Mouse (Mus musculus): ENCODE data around the gene Gm45208. TPM values are rescaled to one million over a fixed set of nuclear protein-coding genes. Genes with fewer than 3 reads are reported as not detected.
A peak's percentile ranks its signal among the peaks of the same experiment; 100 is the strongest.
"Not testable (repeated sequence)": the region's sequence is repeated elsewhere in the genome, so short reads cannot be mapped to it uniquely, and the experiment has no call there.

Gm45208 gene
- total RNA-seq (2021) = not detected
- long read RNA-seq, experiment 1, partial matches to known transcripts = 0 of 1 reads
- long read RNA-seq, experiment 1, other reads (novel, unspliced or antisense) = 1 of 1 reads
- long read RNA-seq, experiment 2, partial matches to known transcripts = 0 of 3 reads
- long read RNA-seq, experiment 2, other reads (novel, unspliced or antisense) = 3 of 3 reads

DNA sequence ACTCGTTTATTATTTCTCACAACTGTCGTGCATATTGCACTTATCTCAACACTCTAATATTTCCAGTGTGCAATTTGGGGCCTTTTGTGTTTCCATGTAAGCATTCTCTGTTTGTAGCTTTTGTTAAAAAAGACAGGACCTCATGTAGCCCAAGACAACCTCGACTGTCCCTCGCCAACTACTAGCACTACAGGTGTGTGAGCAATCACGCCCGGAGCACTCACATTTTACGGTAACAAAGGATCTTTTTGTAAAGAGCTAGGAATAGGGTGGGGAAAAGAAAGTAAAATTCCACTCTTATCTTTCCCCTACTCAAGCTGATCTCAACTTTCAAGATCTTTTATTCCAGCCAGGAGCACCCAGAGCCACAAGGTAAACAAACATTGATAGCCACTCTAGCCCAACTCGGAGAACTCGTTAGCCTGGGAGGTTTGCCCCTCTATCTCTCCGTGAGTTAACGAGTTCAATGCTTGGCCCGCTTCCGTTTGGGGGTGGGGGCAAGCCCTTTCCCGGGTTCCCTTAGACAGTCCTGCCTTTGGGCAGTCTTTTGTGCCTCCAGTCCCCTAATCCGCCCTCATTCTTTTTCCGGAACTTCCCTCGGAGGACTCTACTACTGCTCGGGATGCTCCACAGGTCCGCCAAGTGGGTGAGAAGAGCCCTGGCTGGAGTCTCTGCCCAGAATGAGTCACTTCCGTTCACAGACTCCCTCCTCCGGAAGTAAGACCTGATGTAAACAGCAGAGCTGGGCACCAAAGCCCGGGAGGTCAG is at the start of gene Gm45208:
TSS of gene Gm45208 (plus strand) at position 732 of the 768 bp plus-strand sequence.
- intact Hi-C loops (cut with DNase I) = no loop called here
- DNase-seq = peak; percentile 61 to 71

GRCm38 (mm10) chrX:7672739-7673138 is 49.3 kb upstream of the Gm45208 start:
- no peak for DNase-seq
- intact Hi-C loops (cut with DNase I) = no loop called here

- no peak for DNase-seq
- intact Hi-C loops (cut with DNase I) = no loop called here
Measured at GRCm38 (mm10) chrX:7673578-7674281, 48.3 kb upstream of the Gm45208 start.

- intact Hi-C loops (cut with DNase I) = no loop called here
- no peak for DNase-seq
Measured at GRCm38 (mm10) chrX:7674284-7675000, 47.6 kb upstream of the Gm45208 start.

DNA sequence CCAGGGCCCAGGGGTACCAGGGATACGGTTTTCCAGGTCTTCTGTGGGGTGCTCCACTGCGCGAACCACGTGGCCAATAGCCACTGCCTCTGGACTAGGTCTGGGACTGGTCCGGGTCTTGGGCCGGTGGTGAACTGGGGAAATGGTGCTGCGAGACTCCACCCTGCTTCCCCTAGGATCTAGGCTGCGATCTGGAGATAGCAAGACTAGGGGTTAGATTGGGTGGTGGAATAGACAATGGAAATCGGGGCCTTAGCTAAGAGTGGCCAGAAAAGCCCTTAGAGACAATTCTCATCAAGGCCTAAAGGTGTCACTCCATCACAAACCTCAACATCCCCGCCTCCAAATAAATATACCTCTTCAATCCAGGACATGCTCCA is 47.1 kb upstream of the Gm45208 start:
- DNase-seq = no peak
- intact Hi-C loops (cut with DNase I) = no loop called here

- intact Hi-C loops (cut with DNase I) = no loop called here
- no peak for DNase-seq
Measured at GRCm38 (mm10) chrX:7678986-7679385, 43.1 kb upstream of the Gm45208 start.

DNA sequence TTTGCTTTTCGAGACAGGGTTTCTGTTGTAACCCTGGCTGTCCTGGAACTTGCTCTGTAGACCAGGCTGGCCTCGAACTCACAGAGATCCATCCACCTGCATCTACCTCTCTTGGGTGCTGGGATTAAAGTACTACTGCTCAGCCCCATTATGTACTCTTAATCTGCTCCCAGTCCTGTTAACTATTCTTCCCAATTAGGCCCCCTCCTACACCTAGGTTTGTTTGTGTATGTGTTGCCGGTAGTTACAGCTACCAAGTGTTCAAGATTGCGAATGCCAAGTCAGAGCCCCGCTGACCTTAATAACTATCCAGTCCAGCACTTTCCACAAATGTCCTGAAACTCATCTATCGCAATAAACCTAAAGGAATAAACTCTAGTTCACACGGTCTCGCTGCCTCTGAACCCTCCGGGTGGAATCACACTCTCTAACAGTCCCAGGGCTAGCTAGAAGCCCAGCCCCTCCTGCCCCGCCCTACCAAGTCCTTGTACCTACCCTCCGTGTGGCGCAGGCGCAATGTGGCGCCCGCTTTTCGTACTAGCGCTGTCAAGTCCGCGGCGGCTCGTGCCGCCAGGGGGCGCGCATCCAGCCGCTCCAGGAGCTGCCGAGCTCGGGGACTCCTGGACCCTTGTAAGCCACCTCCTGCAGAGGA is 42.5 kb upstream of the Gm45208 start:
- DNase-seq = peak; percentile 94 to 95

GRCm38 (mm10) chrX:7680057-7680412 is 42.0 kb upstream of the Gm45208 start:
- intact Hi-C loops (cut with DNase I) = no loop called here
- no peak for DNase-seq

More for the DNA sequence above, 42.5 kb upstream of the Gm45208 start:
- intact Hi-C loops (cut with DNase I) = no loop called here

DNA sequence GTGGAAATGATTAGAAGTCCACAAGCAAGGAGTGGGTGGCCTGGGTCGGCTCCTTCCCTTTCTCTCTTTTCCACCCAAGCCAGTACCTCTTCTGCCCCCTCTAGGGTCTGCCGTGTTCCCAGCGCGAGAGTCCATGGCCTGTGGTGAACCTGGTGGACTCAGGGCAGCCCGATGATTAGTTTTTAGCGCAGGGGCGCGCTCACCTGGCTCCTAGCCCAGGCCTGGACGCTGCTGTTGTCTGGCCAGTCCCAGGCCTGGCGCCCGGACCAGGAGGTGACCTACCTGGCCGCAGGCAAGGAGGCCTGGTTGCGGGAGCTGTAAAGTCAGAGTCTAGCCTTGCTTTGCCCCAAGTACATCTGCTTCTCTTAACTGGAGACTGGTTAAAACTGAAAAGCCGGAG is 41.2 kb upstream of the Gm45208 start, which contains the start of gene Magix:
TSS of gene Magix (minus strand) at position 388 of the 400 bp plus-strand sequence.
- intact Hi-C loops (cut with DNase I) = no loop called here
- peak; percentile 54 to 57 for DNase-seq

DNA sequence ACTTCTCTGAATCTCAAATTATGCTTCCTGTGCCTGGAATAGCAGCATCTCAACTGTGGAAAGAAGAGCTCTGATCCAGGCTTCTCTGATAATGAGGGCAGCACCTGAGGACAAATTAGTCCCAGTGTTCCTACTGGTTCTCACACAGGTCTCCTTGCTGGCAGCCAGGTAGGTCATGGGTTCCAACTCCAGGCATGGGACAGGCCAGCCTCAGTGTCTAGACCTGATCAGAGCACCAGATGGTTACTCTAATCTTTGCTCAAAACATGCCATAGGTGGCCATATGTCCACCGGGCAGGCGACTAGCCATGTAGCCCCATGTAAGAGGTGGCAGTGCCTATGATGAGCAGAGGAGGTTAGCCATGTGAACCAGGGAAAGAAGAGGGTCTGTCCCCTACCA is 33.7 kb upstream of the Gm45208 start:
- intact Hi-C loops (cut with DNase I) = no loop called here
- no peak for DNase-seq

DNA sequence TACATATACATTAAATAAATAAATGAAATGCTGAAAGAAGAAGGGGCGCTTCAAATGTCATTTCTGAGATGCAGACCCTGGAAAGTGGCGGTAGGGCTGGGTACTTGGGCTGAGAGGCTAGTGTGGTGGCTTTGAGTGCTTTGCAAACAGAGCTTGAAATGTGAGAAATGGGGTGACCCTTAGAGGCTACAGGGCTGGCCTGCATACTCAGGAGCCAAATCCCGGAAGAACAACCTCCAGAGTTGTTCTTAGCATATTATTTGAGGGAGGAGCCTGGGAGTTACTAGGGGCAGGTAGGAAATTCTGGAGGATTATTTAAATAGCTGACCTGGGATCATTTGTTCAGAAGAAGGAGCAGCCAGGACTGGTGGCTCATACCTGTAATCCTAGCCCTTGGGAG is 31.6 kb upstream of the Gm45208 start:
- no peak for DNase-seq
- intact Hi-C loops (cut with DNase I) = loop anchor here (5.0 to 10.0 kb wide), 2 partner anchors 218 to 366 kb away; no protein-coding TSS in a partner anchor

DNA sequence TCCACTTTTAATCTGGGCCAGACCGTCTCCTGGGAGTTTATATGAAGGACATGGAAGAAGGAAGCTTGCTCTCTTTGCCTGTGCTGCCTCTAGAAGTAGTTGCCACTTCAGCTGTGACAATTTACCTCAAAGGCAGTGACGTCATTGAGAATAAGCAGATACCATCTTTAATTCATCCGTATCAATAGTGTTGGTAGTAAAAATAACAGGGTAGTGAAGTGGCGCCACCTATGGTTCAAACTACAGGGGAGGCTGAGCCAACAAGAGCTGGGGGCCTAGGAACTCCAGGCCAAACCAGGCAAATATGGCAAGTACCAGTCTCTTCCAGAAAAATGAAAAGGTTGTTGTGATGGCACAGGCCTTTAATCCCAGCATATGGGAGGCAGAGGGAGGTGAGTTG is 29.2 kb upstream of the Gm45208 start:
- DNase-seq = peak; percentile 24 to 39
- intact Hi-C loops (cut with DNase I) = loop anchor here (2.0 to 10.0 kb wide), 3 partner anchors 221 to 368 kb away; no protein-coding TSS in a partner anchor

- no peak for DNase-seq
- intact Hi-C loops (cut with DNase I) = loop anchor here (10.0 kb wide), 1 partner anchor 372 kb away; no protein-coding TSS in a partner anchor
Measured at GRCm38 (mm10) chrX:7696520-7696919, 25.5 kb upstream of the Gm45208 start.

- intact Hi-C loops (cut with DNase I) = loop anchor here (10.0 kb wide), 1 partner anchor 372 kb away; no protein-coding TSS in a partner anchor
- DNase-seq = peak; percentile 69 to 80
Measured at GRCm38 (mm10) chrX:7696954-7697381, 25.1 kb upstream of the Gm45208 start, which contains the start of gene Gpkow. Gene Gpkow, plus strand, starts transcription at chrX:7697131.

GRCm38 (mm10) chrX:7713764-7714134 is 8.3 kb upstream of the Gm45208 start:
- intact Hi-C loops (cut with DNase I) = not testable (repeated sequence)

GRCm38 (mm10) chrX:7714135-7714899 is 7.7 kb upstream of the Gm45208 start, which contains the start of gene Wdr45:
Gene Wdr45, plus strand, starts transcription at chrX:7714333.
- intact Hi-C loops (cut with DNase I) = not testable (repeated sequence)

More at GRCm38 (mm10) chrX:7713764-7714134, 8.3 kb upstream of the Gm45208 start:
- not testable (repeated sequence) for DNase-seq

DNA sequence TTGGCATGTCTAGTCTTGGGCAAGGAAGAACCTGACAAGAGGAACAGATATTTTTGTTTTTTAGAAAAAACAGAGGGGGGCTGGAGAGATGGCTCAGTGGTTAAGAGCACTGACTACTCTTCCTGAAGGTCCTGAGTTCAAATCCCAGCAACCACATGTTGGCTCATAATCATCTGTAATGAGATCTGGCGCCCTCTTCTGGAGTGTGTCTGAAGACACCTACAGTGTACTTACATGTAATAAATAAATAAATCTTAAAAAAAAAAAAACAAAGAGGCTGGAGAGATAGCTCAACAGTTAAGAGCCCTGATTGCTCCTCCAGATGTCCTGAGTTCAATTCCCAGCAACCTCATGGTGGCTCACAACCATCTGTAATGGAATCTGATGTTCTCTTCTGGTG is 6.0 kb upstream of the Gm45208 start:
- DNase-seq; intact Hi-C loops (cut with DNase I): not testable (repeated sequence)

More at GRCm38 (mm10) chrX:7714135-7714899, 7.7 kb upstream of the Gm45208 start, which contains the start of gene Wdr45:
- peak; percentile 88 to 90 for DNase-seq

DNA sequence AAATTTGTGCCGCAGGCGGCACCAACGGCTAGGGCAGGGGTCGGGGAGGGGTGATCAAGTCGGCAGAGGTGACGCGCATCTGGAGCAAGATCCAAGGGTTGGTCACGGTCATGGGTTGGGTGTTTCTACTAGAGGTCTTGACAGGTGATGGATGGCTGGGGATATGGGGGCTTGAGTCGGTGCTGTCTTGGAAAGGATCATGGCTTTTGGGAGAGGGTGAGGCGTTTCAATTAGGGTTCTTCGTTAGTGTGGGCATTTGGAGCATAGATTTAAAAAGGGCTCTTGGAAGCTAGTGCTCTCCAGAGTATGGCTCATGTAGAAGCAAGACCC is 202 bp downstream of the Gm45208 start:
- DNase-seq = no peak
- intact Hi-C loops (cut with DNase I) = no loop called here

DNA sequence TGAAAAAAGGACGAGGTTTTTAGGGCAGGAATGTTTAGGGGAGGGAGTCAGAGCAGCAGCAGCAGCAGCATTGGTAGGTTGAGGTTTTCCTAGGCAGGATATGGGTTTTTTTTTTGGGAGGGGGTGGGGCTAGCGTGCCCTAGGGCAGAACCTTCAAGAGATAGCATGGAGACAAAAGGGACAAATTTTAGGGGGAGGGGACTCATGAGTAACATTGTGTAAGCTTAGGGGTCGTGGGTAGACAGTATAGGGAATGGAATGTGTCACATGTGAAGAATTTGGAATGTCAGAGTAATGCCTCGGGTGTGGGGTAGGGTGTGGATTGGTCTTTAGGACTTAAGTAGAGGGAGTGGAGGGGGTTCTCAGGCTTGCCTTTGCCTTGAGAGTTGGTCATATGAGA is 646 bp downstream of the Gm45208 start:
- intact Hi-C loops (cut with DNase I) = no loop called here
- no peak for DNase-seq
